Mouse (Mus musculus): ENCODE measurements around the gene Sh2d6. TPM values are rescaled to one million over a fixed set of nuclear protein-coding genes. Genes with fewer than 3 reads are reported as not detected.

Sh2d6 gene
- not detected in 2 replicates for polyA plus RNA-seq (2016; fragmentation: Nextera tagmentation; extraction: Ambion mirVana)

- ATAC-seq (ENCODE audit: insufficient number of reproducible peaks, low FRiP score), result no peak
- 91% methylated on average over 5 of the region's 5 CpGs for WGBS
- Histone ChIP-seq H3K4me1 (replicated peaks) (peaks cover 17% of the 10 kb centered on the region), H3K4me3 (no peak within 1 kb of the TSS), H3K27ac (ENCODE audit: poor library complexity, severe bottlenecking) (no peak within 1 kb of the TSS), H3K9me3 (replicated peaks) (no peaks in the 10 kb centered on the region), H3K4me2 (no peak within 1 kb of the TSS), H3K9ac (no peak within 1 kb of the TSS), H3K36me3 (no peaks in the 10 kb centered on the region), H3K27me3 (replicated peaks) (no peaks in the 10 kb centered on the region)
Measured at GRCm38 (mm10) chr6:72521607-72522006, at the start of gene Sh2d6. Gene Sh2d6, minus strand, starts transcription at chr6:72521707.

GRCm38 (mm10) chr6:72570644-72571397, 49.3 kb upstream of the Sh2d6 start:
- Histone ChIP-seq H3K27ac (ENCODE audit: poor library complexity, severe bottlenecking) (no peak overlapping the region), H3K9ac (no peak overlapping the region), H3K9me3 (replicated peaks) (no peaks in the 10 kb centered on the region), H3K4me2 (no peak overlapping the region), H3K27me3 (replicated peaks) (no peaks in the 10 kb centered on the region), H3K4me3 (no peak overlapping the region), H3K36me3 (peaks cover 33% of the 10 kb centered on the region), H3K4me1 (replicated peaks) (peaks cover 6% of the 10 kb centered on the region)
- ATAC-seq (ENCODE audit: insufficient number of reproducible peaks, low FRiP score), result no peak
- 90% methylated on average over 10 of the region's 10 CpGs for WGBS

- Histone ChIP-seq H3K4me2 (no peak overlapping the region), H3K9me3 (replicated peaks) (no peaks in the 10 kb centered on the region), H3K4me3 (no peak overlapping the region), H3K36me3 (peaks cover 18% of the 10 kb centered on the region), H3K27ac (ENCODE audit: poor library complexity, severe bottlenecking) (no peak overlapping the region), H3K9ac (no peak overlapping the region), H3K27me3 (replicated peaks) (no peaks in the 10 kb centered on the region), H3K4me1 (replicated peaks) (peaks cover 13% of the 10 kb centered on the region)
- WGBS, result 83% methylated on average over 10 of the region's 10 CpGs
- ATAC-seq (ENCODE audit: insufficient number of reproducible peaks, low FRiP score), result no peak
Measured at GRCm38 (mm10) chr6:72568736-72569135, 47.2 kb upstream of the Sh2d6 start.

GRCm38 (mm10) chr6:72567508-72567907, 46.0 kb upstream of the Sh2d6 start:
- Histone ChIP-seq H3K4me3 (no peak overlapping the region), H3K36me3 (peaks cover 15% of the 10 kb centered on the region), H3K4me2 (no peak overlapping the region), H3K4me1 (replicated peaks) (peaks cover 21% of the 10 kb centered on the region), H3K27ac (ENCODE audit: poor library complexity, severe bottlenecking) (no peak overlapping the region), H3K9ac (no peak overlapping the region), H3K27me3 (replicated peaks) (no peaks in the 10 kb centered on the region), H3K9me3 (replicated peaks) (no peaks in the 10 kb centered on the region)
- WGBS, result 79% methylated on average over 5 of the region's 5 CpGs
- ATAC-seq (ENCODE audit: insufficient number of reproducible peaks, low FRiP score), result no peak

GRCm38 (mm10) chr6:72566044-72566443, 44.5 kb upstream of the Sh2d6 start:
- peak overlapping the region; percentile 40; the same call in 1 of the 2 replicates for H3K4me2 ChIP-seq
- no peak overlapping the region for H3K4me3 ChIP-seq
- peaks cover 24% of the 10 kb centered on the region for H3K4me1 ChIP-seq (replicated peaks)
- 11% methylated on average over 4 of the region's 4 CpGs for WGBS
- H3K9ac ChIP-seq, result 0 out of 2 replicates have a peak overlapping the region, but pooled peaks have one; percentile 26
- no peak overlapping the region for H3K27ac ChIP-seq (ENCODE audit: poor library complexity, severe bottlenecking)
- peaks cover 13% of the 10 kb centered on the region for H3K36me3 ChIP-seq
- H3K27me3 ChIP-seq (replicated peaks), result no peaks in the 10 kb centered on the region
- no peaks in the 10 kb centered on the region for H3K9me3 ChIP-seq (replicated peaks)
- ATAC-seq (ENCODE audit: insufficient number of reproducible peaks, low FRiP score), result peak; percentile 70

GRCm38 (mm10) chr6:72565506-72565905, 44.0 kb upstream of the Sh2d6 start:
- 70% methylated on average over 7 of the region's 7 CpGs for WGBS
- H3K9ac ChIP-seq, result 0 out of 2 replicates have a peak overlapping the region, but pooled peaks have one; percentile 26
- no peak for ATAC-seq (ENCODE audit: insufficient number of reproducible peaks, low FRiP score)
- peak overlapping the region; percentile 40; the same call in 1 of the 2 replicates for H3K4me2 ChIP-seq
- H3K36me3 ChIP-seq, result peaks cover 13% of the 10 kb centered on the region
- H3K9me3 ChIP-seq (replicated peaks), result no peaks in the 10 kb centered on the region
- no peak overlapping the region for H3K27ac ChIP-seq (ENCODE audit: poor library complexity, severe bottlenecking)
- peaks cover 24% of the 10 kb centered on the region for H3K4me1 ChIP-seq (replicated peaks)
- no peak overlapping the region for H3K4me3 ChIP-seq
- H3K27me3 ChIP-seq (replicated peaks), result no peaks in the 10 kb centered on the region

GRCm38 (mm10) chr6:72562894-72563293, 41.4 kb upstream of the Sh2d6 start:
- H3K36me3 ChIP-seq, result peaks cover 1% of the 10 kb centered on the region
- 79% methylated on average over 5 of the region's 5 CpGs for WGBS
- H3K4me3 ChIP-seq, result no peak overlapping the region
- H3K27ac ChIP-seq (ENCODE audit: poor library complexity, severe bottlenecking), result no peak overlapping the region
- peaks cover 24% of the 10 kb centered on the region for H3K4me1 ChIP-seq (replicated peaks)
- H3K9ac ChIP-seq, result no peak overlapping the region
- H3K9me3 ChIP-seq (replicated peaks), result no peaks in the 10 kb centered on the region
- H3K27me3 ChIP-seq (replicated peaks), result no peaks in the 10 kb centered on the region
- no peak overlapping the region for H3K4me2 ChIP-seq
- no peak for ATAC-seq (ENCODE audit: insufficient number of reproducible peaks, low FRiP score)

- Histone ChIP-seq H3K27ac (ENCODE audit: poor library complexity, severe bottlenecking) (no peak overlapping the region), H3K4me1 (replicated peaks) (peaks cover 24% of the 10 kb centered on the region), H3K9me3 (replicated peaks) (no peaks in the 10 kb centered on the region), H3K27me3 (replicated peaks) (no peaks in the 10 kb centered on the region), H3K4me2 (no peak overlapping the region), H3K9ac (no peak overlapping the region), H3K36me3 (no peaks in the 10 kb centered on the region), H3K4me3 (no peak overlapping the region)
- WGBS, result 62% methylated on average over 6 of the region's 6 CpGs
- no peak for ATAC-seq (ENCODE audit: insufficient number of reproducible peaks, low FRiP score)
Measured at GRCm38 (mm10) chr6:72562486-72562885, 41.0 kb upstream of the Sh2d6 start.

GRCm38 (mm10) chr6:72560801-72561200, 39.3 kb upstream of the Sh2d6 start:
- H3K4me3 ChIP-seq, result no peak overlapping the region
- H3K36me3 ChIP-seq, result no peaks in the 10 kb centered on the region
- H3K4me1 ChIP-seq (replicated peaks), result peaks cover 18% of the 10 kb centered on the region
- H3K27ac ChIP-seq (ENCODE audit: poor library complexity, severe bottlenecking), result no peak overlapping the region
- 77% methylated on average over 8 of the region's 8 CpGs for WGBS
- H3K9me3 ChIP-seq (replicated peaks), result no peaks in the 10 kb centered on the region
- no peak overlapping the region for H3K4me2 ChIP-seq
- ATAC-seq (ENCODE audit: insufficient number of reproducible peaks, low FRiP score), result no peak
- H3K9ac ChIP-seq, result no peak overlapping the region
- no peaks in the 10 kb centered on the region for H3K27me3 ChIP-seq (replicated peaks)

- Histone ChIP-seq H3K9me3 (replicated peaks) (no peaks in the 10 kb centered on the region), H3K4me1 (replicated peaks) (peaks cover 24% of the 10 kb centered on the region), H3K27ac (ENCODE audit: poor library complexity, severe bottlenecking) (peak overlapping the region; percentile 81; the same call in 1 of the 2 replicates), H3K36me3 (no peaks in the 10 kb centered on the region), H3K4me2 (peak overlapping the region; percentile 79), H3K4me3 (peak overlapping the region; percentile 52), H3K27me3 (replicated peaks) (no peaks in the 10 kb centered on the region), H3K9ac (peak overlapping the region; percentile 72)
- peak; percentile 16; the same call in 1 of the 2 replicates for ATAC-seq (ENCODE audit: insufficient number of reproducible peaks, low FRiP score)
- 19% methylated on average over 8 of the region's 8 CpGs for WGBS
Measured at GRCm38 (mm10) chr6:72553079-72553412, 31.5 kb upstream of the Sh2d6 start.

GRCm38 (mm10) chr6:72552171-72553078, 30.9 kb upstream of the Sh2d6 start:
- peak overlapping the region; percentile 81 for H3K27ac ChIP-seq (ENCODE audit: poor library complexity, severe bottlenecking)
- H3K9ac ChIP-seq, result peak overlapping the region; percentile 72
- no peaks in the 10 kb centered on the region for H3K27me3 ChIP-seq (replicated peaks)
- peaks cover 24% of the 10 kb centered on the region for H3K4me1 ChIP-seq (replicated peaks)
- H3K36me3 ChIP-seq, result no peaks in the 10 kb centered on the region
- H3K9me3 ChIP-seq (replicated peaks), result no peaks in the 10 kb centered on the region
- peak overlapping the region; percentile 52 for H3K4me3 ChIP-seq
- H3K4me2 ChIP-seq, result peak overlapping the region; percentile 79
- 18% methylated on average over 27 of the region's 27 CpGs for WGBS
- ATAC-seq (ENCODE audit: insufficient number of reproducible peaks, low FRiP score), result peak; percentile 86
